Mouse (Mus musculus): Measurements from ENCODE around the gene Oxct2b. TPM values are rescaled to one million over a fixed set of nuclear protein-coding genes. Genes with fewer than 3 reads are reported as not detected.
"Not testable (repeated sequence)": the region's sequence is repeated elsewhere in the genome, so short reads cannot be mapped to it uniquely, and the experiment has no call there.

Oxct2b gene
- polyA plus RNA-seq, 1 experiment from 2014 or later: not detected

DNA sequence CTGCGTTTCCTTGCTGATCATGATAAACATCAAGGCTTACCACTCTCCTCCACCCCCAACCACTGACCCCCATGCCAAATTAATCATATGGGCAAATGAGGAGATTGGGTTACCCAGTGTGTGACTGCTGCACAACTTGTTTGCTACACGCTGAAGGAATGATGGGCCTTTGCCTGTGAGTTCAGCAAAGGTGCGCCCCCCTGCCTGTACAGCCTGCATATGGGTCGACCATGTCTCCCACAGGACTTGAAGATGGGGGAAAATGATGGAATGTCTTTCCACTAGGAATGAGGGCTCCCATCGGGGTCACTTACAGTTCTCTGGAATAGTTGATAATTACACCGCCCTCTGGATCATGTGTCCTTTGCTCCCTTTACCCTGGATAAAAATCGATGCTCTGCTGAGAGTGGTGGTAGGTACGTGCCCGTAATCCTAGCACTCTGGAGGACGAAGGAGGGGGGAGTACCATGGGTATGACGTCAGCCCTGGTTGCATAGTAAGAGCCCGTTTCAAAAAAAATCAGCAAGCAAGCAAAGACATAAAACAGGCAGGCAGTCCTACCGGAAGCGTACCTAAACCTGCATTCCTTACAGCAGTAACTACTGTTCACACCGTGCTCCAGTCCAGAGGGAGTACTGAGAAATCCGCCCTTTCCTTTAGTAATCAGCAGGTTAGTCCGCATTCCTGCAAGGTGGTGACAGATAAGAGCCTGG, 22.8 kb upstream of the Oxct2b start:
- ATAC-seq (ENCODE audit: low FRiP score, low TSS enrichment): peak; percentile 94

GRCm38 (mm10) chr4:123093869-123094268, 22.2 kb upstream of the Oxct2b start:
- DNase-seq (ENCODE audit: low spot score): no peak
- Histone ChIP-seq H3K27me3 (ENCODE audit: control insufficient read depth, insufficient read depth, low read length) (no peaks in the 10 kb centered on the region), H3K4me1 (replicated peaks; ENCODE audit: control insufficient read depth, insufficient read depth) (no peaks in the 10 kb centered on the region), H3K4me2 (replicated peaks; ENCODE audit: low read depth) (peak overlapping the region; percentile 17; the same call in 1 of the 2 replicates), H3K36me3 (ENCODE audit: control insufficient read depth, insufficient read depth, low read length) (no peaks in the 10 kb centered on the region), H3K27ac (replicated peaks) (no peak overlapping the region), H3K9me3 (ENCODE audit: control insufficient read depth, low read length) (no peaks in the 10 kb centered on the region), H3K9ac (ENCODE audit: low read length) (no peak overlapping the region), H3K4me3 (ENCODE audit: low read depth, low read length) (no peak overlapping the region)
- no peak for TF ChIP-seq CTCF (IDR thresholded peaks at IDR 0.05; ENCODE audit: low read depth)
- TF ChIP-seq EP300 (optimal IDR thresholded peaks at IDR 0.05): no peak
- ATAC-seq (ENCODE audit: low FRiP score, low TSS enrichment): no peak; the same call in 1 of the 2 replicates
- WGBS: 34% methylated on average over 8 of the region's 9 CpGs

More for the DNA sequence above, 22.8 kb upstream of the Oxct2b start:
- peak; percentile 60 for DNase-seq (ENCODE audit: low spot score)
- peak overlapping the region; percentile 41 for H3K4me2 ChIP-seq (replicated peaks; ENCODE audit: low read depth)
- no peaks in the 10 kb centered on the region for H3K27me3 ChIP-seq (ENCODE audit: control insufficient read depth, insufficient read depth, low read length)
- WGBS: 31% methylated on average over 17 of the region's 17 CpGs
- TF ChIP-seq CTCF (IDR thresholded peaks at IDR 0.05; ENCODE audit: low read depth): no peak
- no peak for TF ChIP-seq EP300 (optimal IDR thresholded peaks at IDR 0.05)
- no peaks in the 10 kb centered on the region for H3K36me3 ChIP-seq (ENCODE audit: control insufficient read depth, insufficient read depth, low read length)
- H3K4me1 ChIP-seq (replicated peaks; ENCODE audit: control insufficient read depth, insufficient read depth): no peaks in the 10 kb centered on the region
- no peak overlapping the region for H3K9ac ChIP-seq (ENCODE audit: low read length)
- H3K27ac ChIP-seq (replicated peaks): peak overlapping the region; percentile 9; the same call in 1 of the 2 replicates
- H3K4me3 ChIP-seq (ENCODE audit: low read depth, low read length): no peak overlapping the region; the same call in 1 of the 2 replicates
- H3K9me3 ChIP-seq (ENCODE audit: control insufficient read depth, low read length): no peaks in the 10 kb centered on the region

DNA sequence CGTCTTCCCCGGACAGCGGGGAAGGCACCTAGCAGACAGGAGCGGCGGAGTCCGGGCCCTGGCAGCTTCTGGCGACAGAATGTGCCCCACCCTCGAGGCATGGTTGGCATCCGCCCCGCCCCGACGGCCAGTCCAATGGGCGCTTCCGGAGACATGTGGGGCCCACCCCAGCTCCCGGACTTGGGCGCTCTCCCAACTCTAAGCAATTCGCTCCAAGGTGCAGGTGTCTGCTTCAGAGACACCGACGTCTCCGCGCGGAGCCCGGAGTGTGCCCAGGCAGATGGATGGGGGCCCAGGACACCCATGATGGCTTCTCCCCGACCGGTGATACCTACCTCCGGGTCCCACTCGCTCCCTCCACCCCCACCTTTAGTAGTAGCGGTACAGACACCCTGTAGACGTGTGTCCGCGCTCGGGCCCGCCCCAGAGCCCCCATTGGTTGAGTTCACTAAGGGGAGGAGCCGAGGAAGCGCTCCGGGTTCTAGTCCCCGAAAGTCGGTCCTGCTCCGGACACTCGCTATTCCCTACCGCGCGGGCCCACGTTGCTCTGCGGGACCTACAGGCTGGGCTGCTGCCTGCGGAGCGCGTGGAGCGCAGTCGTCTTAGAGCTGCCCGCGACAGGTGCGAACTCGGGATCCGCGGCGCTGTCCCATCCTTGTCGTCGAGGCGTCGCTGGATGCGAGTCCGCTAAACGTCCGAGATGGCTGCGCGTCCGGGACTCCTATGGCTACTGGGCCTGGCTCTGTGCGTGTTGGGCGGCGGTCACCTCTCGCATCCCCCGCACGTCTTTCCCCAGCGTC, 11.2 kb upstream of the Oxct2b start, which contains the start of gene Bmp8b:
Bmp8b (plus strand) TSS at position 515 of the 800 bp plus-strand sequence.
- H3K27ac ChIP-seq (replicated peaks): no peak within 1 kb of the TSS
- WGBS: 4% methylated on average over 75 of the region's 75 CpGs
- DNase-seq (ENCODE audit: low spot score): peak; percentile 66
- peak; percentile 59 for ATAC-seq (ENCODE audit: low FRiP score, low TSS enrichment)
- no peaks in the 10 kb centered on the region for H3K9me3 ChIP-seq (ENCODE audit: control insufficient read depth, low read length)
- H3K9ac ChIP-seq (ENCODE audit: low read length): 0 out of 2 replicates have a peak within 1 kb of the TSS, but pooled peaks have one; percentile 13
- peak within 1 kb of the TSS; percentile 50 for H3K4me2 ChIP-seq (replicated peaks; ENCODE audit: low read depth)
- no peaks in the 10 kb centered on the region for H3K36me3 ChIP-seq (ENCODE audit: control insufficient read depth, insufficient read depth, low read length)
- H3K4me3 ChIP-seq (ENCODE audit: low read depth, low read length): peak within 1 kb of the TSS; percentile 24
- peaks cover 7% of the 10 kb centered on the region for H3K27me3 ChIP-seq (ENCODE audit: control insufficient read depth, insufficient read depth, low read length)
- no peaks in the 10 kb centered on the region for H3K4me1 ChIP-seq (replicated peaks; ENCODE audit: control insufficient read depth, insufficient read depth)
- no peak for TF ChIP-seq EP300 (optimal IDR thresholded peaks at IDR 0.05)
- no peak for TF ChIP-seq CTCF (IDR thresholded peaks at IDR 0.05; ENCODE audit: low read depth)

- H3K27ac ChIP-seq (replicated peaks): no peak overlapping the region
- H3K27me3 ChIP-seq (ENCODE audit: control insufficient read depth, insufficient read depth, low read length): peaks cover 7% of the 10 kb centered on the region
- DNase-seq (ENCODE audit: low spot score) (no peak), ATAC-seq (ENCODE audit: low FRiP score, low TSS enrichment) (peak; percentile 39; the same call in 1 of the 2 replicates)
- WGBS: 19% methylated on average over 24 of the region's 24 CpGs
- H3K4me1 ChIP-seq (replicated peaks; ENCODE audit: control insufficient read depth, insufficient read depth): no peaks in the 10 kb centered on the region
- no peak for TF ChIP-seq EP300 (optimal IDR thresholded peaks at IDR 0.05)
- TF ChIP-seq CTCF (IDR thresholded peaks at IDR 0.05; ENCODE audit: low read depth): no peak
- 0 out of 2 replicates have a peak overlapping the region, but pooled peaks have one; percentile 13 for H3K9ac ChIP-seq (ENCODE audit: low read length)
- H3K4me2 ChIP-seq (replicated peaks; ENCODE audit: low read depth): peak overlapping the region; percentile 50
- peak overlapping the region; percentile 24; the same call in 1 of the 2 replicates for H3K4me3 ChIP-seq (ENCODE audit: low read depth, low read length)
- H3K36me3 ChIP-seq (ENCODE audit: control insufficient read depth, insufficient read depth, low read length): no peaks in the 10 kb centered on the region
- no peaks in the 10 kb centered on the region for H3K9me3 ChIP-seq (ENCODE audit: control insufficient read depth, low read length)
Observed at GRCm38 (mm10) chr4:123105451-123105790, 10.6 kb upstream of the Oxct2b start.

- not testable (repeated sequence) for H3K9ac ChIP-seq (ENCODE audit: low read length); H3K9me3 ChIP-seq (ENCODE audit: control insufficient read depth, low read length); H3K4me3 ChIP-seq (ENCODE audit: low read depth, low read length); H3K36me3 ChIP-seq (ENCODE audit: control insufficient read depth, insufficient read depth, low read length); H3K27ac ChIP-seq (replicated peaks); H3K4me1 ChIP-seq (replicated peaks; ENCODE audit: control insufficient read depth, insufficient read depth); H3K4me2 ChIP-seq (replicated peaks; ENCODE audit: low read depth); H3K27me3 ChIP-seq (ENCODE audit: control insufficient read depth, insufficient read depth, low read length)
- 82% methylated on average over 4 of the region's 7 CpGs for WGBS
- peak; percentile 12 for DNase-seq (ENCODE audit: low spot score)
- ATAC-seq (ENCODE audit: low FRiP score, low TSS enrichment): peak; percentile 10; the same call in 1 of the 2 replicates
Observed at GRCm38 (mm10) chr4:123105929-123106328, 10.1 kb upstream of the Oxct2b start.

Measured in stomach, postnatal 0 days (tissue).